Mouse (Mus musculus) liver, postnatal 0 days (tissue): ENCODE results near the gene Vps45. TPM values are rescaled to one million over a fixed set of nuclear protein-coding genes. Genes with fewer than 3 reads are reported as not detected.
A peak's percentile ranks its signal among the peaks of the same experiment; 100 is the strongest.

Experiments used
- ATAC-seq: fragments of 200-750 bp; cut with Nextera tagmentation; 2 replicates; pipeline ENCODE4 v1.8.0; 2017; ENCODE audit warnings: mild to moderate bottlenecking, moderate library complexity
- DNase-seq: peaks from one replicate; pipeline ENCODE4 v3.0.0-alpha.2; 2016
- H3K27ac ChIP-seq: fragments of 300-500 bp; sonication (generic); 2 replicates; pipeline ENCODE4 v1.5.1; 2014; ENCODE audit warnings: antibody characterized with exemption, moderate library complexity, mild to moderate bottlenecking, low read depth
- H3K27me3 ChIP-seq: fragments of 300-500 bp; sonication (generic); 2 replicates; pipeline ENCODE4 v1.6.1; 2014; ENCODE audit warnings: low read length, control low read depth, mixed read lengths; ENCODE audit not compliant: insufficient read depth
- H3K36me3 ChIP-seq: fragments of 300-500 bp; sonication (generic); replicated peaks from 2 replicates; pipeline ENCODE4 v1.6.1; 2014; ENCODE audit warnings: mild to moderate bottlenecking, control low read depth, low read length, moderate library complexity, mixed read lengths; ENCODE audit not compliant: insufficient read depth
- H3K4me1 ChIP-seq: fragments of 300-500 bp; sonication (generic); 2 replicates; pipeline ENCODE4 v1.6.1; 2014; ENCODE audit warnings: antibody characterized with exemption, mild to moderate bottlenecking, control low read depth; ENCODE audit not compliant: insufficient read depth
- H3K4me2 ChIP-seq: fragments of 300-500 bp; sonication (generic); 2 replicates; pipeline ENCODE4 v1.6.1; 2014; ENCODE audit warnings: low read depth, mild to moderate bottlenecking, low read length, moderate library complexity, mixed read lengths
- H3K4me3 ChIP-seq: fragments of 300-500 bp; sonication (generic); 2 replicates; pipeline ENCODE4 v1.5.1; 2014; ENCODE audit warnings: low read depth, low read length
- H3K9ac ChIP-seq: fragments of 300-500 bp; sonication (generic); replicated peaks from 2 replicates; pipeline ENCODE4 v1.6.1; 2014; ENCODE audit warnings: mild to moderate bottlenecking, moderate library complexity
- H3K9me3 ChIP-seq: fragments of 300-500 bp; sonication (generic); 2 replicates; pipeline ENCODE4 v1.6.1; 2016; ENCODE audit warnings: mild to moderate bottlenecking, control low read depth, low read length, mixed read lengths
- CTCF ChIP-seq: sonication (generic); IDR thresholded peaks from 2 replicates; pipeline ENCODE4 v1.5.1; 2016; ENCODE audit warnings: antibody characterized with exemption, low read depth
- EP300 ChIP-seq: IDR thresholded peaks from 2 replicates; pipeline ENCODE4 v1.6.1; 2016; ENCODE audit warnings: antibody characterized with exemption, low read depth, mild to moderate bottlenecking
- WGBS: fragments of 180-500 bp; shearing (Covaris S2); extraction: QIAGEN DNeasy Blood & Tissue Kit; methylation state at CpG from one replicate; pipeline ENCODE4 v1.1.7; 2014; ENCODE audit not compliant: insufficient replicate concordance; 5-methylcytosine and 5-hydroxymethylcytosine counted together
- polyA plus RNA-seq: library from polyadenylated mRNA; unstranded; fragments of >200 nt; fragmentation: Nextera tagmentation; extraction: Ambion mirVana; gene quantifications from 2 replicates; pipeline ENCODE4 v1.2.1, GENCODE M21; 2015

The Vps45 gene
- polyA plus RNA-seq, 1 experiment from 2014 or later: 12.5 TPM

- Histone ChIP-seq H3K27ac (no peak overlapping the region), H3K9me3 (no peaks in the 10 kb centered on the region), H3K4me2 (no peak overlapping the region), H3K27me3 (no peaks in the 10 kb centered on the region), H3K9ac (no peak overlapping the region), H3K36me3 (no peaks in the 10 kb centered on the region), H3K4me3 (no peak overlapping the region), H3K4me1 (no peaks in the 10 kb centered on the region)
- no peak for TF ChIP-seq EP300
- TF ChIP-seq CTCF: peak; percentile 40
- no peak for DNase-seq
- no peak for ATAC-seq
- 79% methylated on average over 2 of the region's 2 CpGs for WGBS
These were observed 32.9 kb upstream of the Vps45 start for GRCm38 (mm10) chr3:96091146-96091545.

- Histone ChIP-seq H3K4me2 (no peak overlapping the region), H3K4me3 (no peak overlapping the region), H3K9me3 (no peaks in the 10 kb centered on the region), H3K27me3 (no peaks in the 10 kb centered on the region), H3K36me3 (no peaks in the 10 kb centered on the region), H3K9ac (no peak overlapping the region), H3K27ac (no peak overlapping the region), H3K4me1 (no peaks in the 10 kb centered on the region)
- DNase-seq (no peak), ATAC-seq (no peak)
- peak; percentile 59 for TF ChIP-seq CTCF
- TF ChIP-seq EP300: no peak
- 48% methylated on average over 2 of the region's 2 CpGs for WGBS
These were observed 31.7 kb upstream of the Vps45 start for GRCm38 (mm10) chr3:96089882-96090489.

GRCm38 (mm10) chr3:96087801-96088200 is 29.5 kb upstream of the Vps45 start:
- 80% methylated on average over 4 of the region's 4 CpGs for WGBS
- Histone ChIP-seq H3K27ac (0 out of 2 replicates have a peak overlapping the region, but pooled peaks have one; percentile 12), H3K4me3 (no peak overlapping the region), H3K4me1 (no peaks in the 10 kb centered on the region), H3K9ac (no peak overlapping the region), H3K27me3 (no peaks in the 10 kb centered on the region), H3K36me3 (no peaks in the 10 kb centered on the region), H3K4me2 (no peak overlapping the region), H3K9me3 (no peaks in the 10 kb centered on the region)
- ATAC-seq (no peak), DNase-seq (no peak)
- TF ChIP-seq CTCF (no peak), EP300 (no peak)

GRCm38 (mm10) chr3:96087219-96087618 is 29.0 kb upstream of the Vps45 start:
- H3K9ac ChIP-seq: no peak overlapping the region
- H3K4me2 ChIP-seq: no peak overlapping the region
- WGBS: 47% methylated on average over 2 of the region's 2 CpGs
- TF ChIP-seq EP300: no peak
- no peak for TF ChIP-seq CTCF
- no peaks in the 10 kb centered on the region for H3K4me1 ChIP-seq
- H3K27ac ChIP-seq: no peak overlapping the region
- H3K9me3 ChIP-seq: no peaks in the 10 kb centered on the region
- no peaks in the 10 kb centered on the region for H3K36me3 ChIP-seq
- ATAC-seq (peak; percentile 72; the same call in 1 of the 2 replicates), DNase-seq (no peak)
- H3K4me3 ChIP-seq: no peak overlapping the region
- H3K27me3 ChIP-seq: no peaks in the 10 kb centered on the region

GRCm38 (mm10) chr3:96084146-96084755 is 26.0 kb upstream of the Vps45 start:
- ATAC-seq: no peak
- Histone ChIP-seq H3K27me3 (no peaks in the 10 kb centered on the region), H3K27ac (no peak overlapping the region), H3K4me2 (no peak overlapping the region), H3K36me3 (no peaks in the 10 kb centered on the region), H3K4me1 (no peaks in the 10 kb centered on the region), H3K4me3 (no peak overlapping the region), H3K9ac (no peak overlapping the region), H3K9me3 (no peaks in the 10 kb centered on the region)
- 83% methylated on average over 10 of the region's 10 CpGs for WGBS
- DNase-seq: no peak
- no peak for TF ChIP-seq CTCF
- TF ChIP-seq EP300: no peak

GRCm38 (mm10) chr3:96082714-96083508 is 24.6 kb upstream of the Vps45 start:
- ATAC-seq: no peak
- DNase-seq: no peak
- Histone ChIP-seq H3K4me2 (no peak overlapping the region), H3K36me3 (no peaks in the 10 kb centered on the region), H3K9ac (0 out of 2 replicates have a peak overlapping the region, but pooled peaks have one; percentile 21), H3K4me3 (no peak overlapping the region), H3K9me3 (no peaks in the 10 kb centered on the region), H3K27me3 (no peaks in the 10 kb centered on the region), H3K27ac (no peak overlapping the region), H3K4me1 (no peaks in the 10 kb centered on the region)
- WGBS: 59% methylated on average over 15 of the region's 15 CpGs
- TF ChIP-seq EP300: no peak
- no peak for TF ChIP-seq CTCF
